Mouse (Mus musculus) Muller cell, postnatal 12 days (primary cell): ENCODE results near the gene Igfbp6.

Source experiments
- DNase-seq: peaks from one replicate; pipeline ENCODE4 v3.0.0-alpha.2; 2015; ENCODE audit errors: inconsistent ontology term

Igfbp6 gene

DNA sequence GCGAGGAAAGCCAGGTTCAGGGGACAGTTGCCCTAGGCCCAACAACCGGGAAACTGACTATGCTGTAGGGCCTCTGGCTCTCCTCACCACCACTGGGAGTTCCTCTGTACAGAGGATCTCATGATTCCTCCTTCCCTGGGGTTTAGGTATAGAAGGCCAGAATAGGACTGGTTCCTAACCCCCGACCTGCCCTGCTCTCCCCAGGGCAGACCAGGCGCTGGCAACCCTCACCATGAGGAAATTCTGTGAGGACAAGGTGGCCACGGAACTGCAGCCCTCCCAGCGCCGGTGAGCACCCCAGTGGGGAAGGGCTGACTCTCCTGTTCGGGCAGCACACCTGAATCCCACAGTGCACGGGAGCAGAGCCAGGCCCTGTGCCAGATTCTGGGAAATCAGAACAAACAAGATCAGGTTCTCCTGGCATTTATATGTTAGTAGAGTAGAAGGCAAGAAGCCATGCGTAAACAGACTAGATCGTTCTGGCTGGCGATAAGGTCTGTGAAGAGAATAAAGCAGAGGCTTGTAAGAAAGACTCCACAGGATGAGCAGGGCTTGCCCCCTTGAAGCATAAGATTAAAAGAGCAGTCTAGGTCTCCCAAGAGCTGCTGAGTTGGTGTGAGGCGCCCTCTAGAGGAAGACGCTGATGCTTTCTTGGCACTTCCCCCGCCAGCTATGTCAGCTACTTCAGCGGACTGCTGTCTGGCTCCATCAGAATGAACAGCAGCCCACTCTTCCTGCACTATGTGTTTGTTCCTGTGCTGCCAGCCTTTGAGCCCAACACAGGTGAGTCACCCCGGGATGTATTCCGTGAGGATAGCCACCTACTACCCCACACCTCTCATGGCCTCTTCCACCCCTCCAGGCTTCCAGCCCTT lies 35.3 kb upstream of the Igfbp6 start:
- peak; percentile 73 for DNase-seq

GRCm38 (mm10) chr15:102110271-102110670 lies 33.9 kb upstream of the Igfbp6 start:
- DNase-seq, result no peak

GRCm38 (mm10) chr15:102110701-102111494 lies 33.3 kb upstream of the Igfbp6 start:
- DNase-seq, result no peak

DNA sequence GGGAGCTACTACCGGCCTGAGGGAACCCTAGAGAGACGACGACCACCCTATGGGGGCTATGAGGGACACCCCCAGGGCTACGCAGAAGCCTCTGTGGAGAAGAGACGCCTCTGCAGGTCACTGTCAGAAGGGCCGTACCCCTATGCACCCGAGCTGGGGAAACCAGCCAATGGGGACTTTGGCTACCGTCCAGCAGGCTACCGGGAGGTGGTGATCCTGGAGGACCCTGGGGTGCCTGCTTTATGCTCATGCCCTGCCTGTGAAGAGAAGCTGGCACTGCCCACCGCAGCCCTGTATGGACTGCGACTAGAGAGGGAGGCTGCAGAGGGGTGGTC lies 32.7 kb upstream of the Igfbp6 start:
- no peak for DNase-seq

GRCm38 (mm10) chr15:102112181-102112580 lies 32.0 kb upstream of the Igfbp6 start:
- no peak for DNase-seq

DNA sequence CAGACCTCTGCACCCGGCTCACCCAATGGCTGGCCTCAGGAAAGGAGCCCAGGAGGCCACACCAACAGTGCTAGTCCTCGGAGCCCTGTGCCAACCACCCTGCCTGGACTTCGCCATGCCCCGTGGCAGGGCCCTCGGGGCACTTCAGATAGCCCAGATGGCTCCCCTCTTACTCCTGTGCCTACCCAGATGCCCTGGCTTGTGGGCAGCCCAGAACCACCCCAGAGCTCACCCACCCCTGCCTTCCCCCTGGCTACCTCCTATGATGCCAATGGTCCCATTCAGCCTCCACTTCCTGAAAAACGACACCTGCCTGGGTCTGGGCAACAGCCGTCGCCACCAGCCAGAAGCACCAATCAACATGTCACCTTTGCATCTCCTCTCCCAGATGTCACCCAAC lies 31.3 kb upstream of the Igfbp6 start:
- DNase-seq, result no peak

GRCm38 (mm10) chr15:102113674-102114073 lies 30.5 kb upstream of the Igfbp6 start:
- no peak for DNase-seq

GRCm38 (mm10) chr15:102114651-102115260 lies 29.4 kb upstream of the Igfbp6 start:
- no peak for DNase-seq

DNA sequence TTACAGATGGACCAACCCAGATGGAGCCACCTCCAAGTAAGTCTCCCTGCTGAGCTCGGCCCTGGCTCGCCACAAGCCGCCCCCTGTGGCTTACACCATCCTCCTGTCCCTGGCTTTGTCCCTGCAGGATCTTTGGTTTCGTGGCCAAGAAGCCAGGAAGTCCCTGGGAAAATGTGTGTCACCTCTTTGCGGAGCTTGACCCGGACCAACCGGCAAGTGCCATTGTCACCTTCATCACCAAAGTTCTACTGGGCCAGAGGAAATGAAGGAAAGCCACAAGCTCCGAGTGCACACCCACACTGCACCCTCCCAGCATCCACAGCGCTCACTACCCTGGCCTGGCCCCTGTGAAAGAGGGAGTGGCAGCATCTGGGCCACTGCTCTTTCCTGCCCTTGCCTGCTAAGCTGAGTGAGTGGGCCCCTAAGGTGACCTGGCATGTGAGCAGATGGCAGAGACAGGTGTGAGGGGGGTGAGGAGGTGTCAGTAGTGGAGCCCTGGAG lies 28.4 kb upstream of the Igfbp6 start:
- DNase-seq, result no peak

GRCm38 (mm10) chr15:102116753-102117415 lies 27.3 kb upstream of the Igfbp6 start:
- no peak for DNase-seq

GRCm38 (mm10) chr15:102117461-102118443 lies 26.4 kb upstream of the Igfbp6 start:
- no peak for DNase-seq

DNA sequence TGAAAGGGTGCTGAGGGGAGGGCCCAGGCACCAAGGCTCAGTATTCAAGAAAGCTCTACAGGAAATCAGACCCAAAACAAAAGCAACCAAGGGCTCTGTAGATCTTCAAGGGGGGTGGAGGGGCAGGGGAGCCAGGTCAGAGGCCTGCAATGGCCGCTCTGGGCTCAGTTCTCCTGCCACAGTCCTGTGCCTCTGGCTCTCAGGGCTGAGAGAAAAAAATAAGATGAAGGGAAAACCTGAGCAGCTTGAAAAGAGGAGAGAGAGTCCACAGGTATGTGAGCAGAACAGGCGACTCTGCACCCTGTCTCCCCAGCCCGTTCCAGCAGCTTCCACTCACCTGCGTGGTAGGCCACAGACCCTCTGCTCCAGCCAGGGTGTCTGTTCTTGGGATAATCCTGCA lies 25.6 kb upstream of the Igfbp6 start:
- DNase-seq, result no peak

GRCm38 (mm10) chr15:102119121-102119830 lies 24.9 kb upstream of the Igfbp6 start:
- DNase-seq, result no peak

DNA sequence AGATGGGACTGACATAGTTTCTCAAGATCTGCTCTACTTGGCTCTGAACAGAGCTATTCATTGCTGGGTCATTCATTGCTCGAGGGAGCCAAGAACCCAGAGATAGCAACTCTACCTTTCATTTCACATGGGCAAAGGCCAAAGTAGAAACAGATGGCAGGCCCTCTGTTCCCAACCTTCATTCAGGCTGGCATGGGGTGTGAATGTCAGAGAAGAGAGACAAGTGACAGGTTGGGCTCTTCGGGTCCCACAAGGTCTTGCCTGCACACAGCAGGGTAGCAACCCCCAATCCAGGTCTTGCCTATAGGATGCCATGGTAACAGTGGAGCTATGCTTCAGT lies 24.4 kb upstream of the Igfbp6 start:
- no peak for DNase-seq

- no peak for DNase-seq
Observed at GRCm38 (mm10) chr15:102120530-102120929, 23.6 kb upstream of the Igfbp6 start.

GRCm38 (mm10) chr15:102126303-102126702 lies 17.9 kb upstream of the Igfbp6 start:
- DNase-seq, result no peak

DNA sequence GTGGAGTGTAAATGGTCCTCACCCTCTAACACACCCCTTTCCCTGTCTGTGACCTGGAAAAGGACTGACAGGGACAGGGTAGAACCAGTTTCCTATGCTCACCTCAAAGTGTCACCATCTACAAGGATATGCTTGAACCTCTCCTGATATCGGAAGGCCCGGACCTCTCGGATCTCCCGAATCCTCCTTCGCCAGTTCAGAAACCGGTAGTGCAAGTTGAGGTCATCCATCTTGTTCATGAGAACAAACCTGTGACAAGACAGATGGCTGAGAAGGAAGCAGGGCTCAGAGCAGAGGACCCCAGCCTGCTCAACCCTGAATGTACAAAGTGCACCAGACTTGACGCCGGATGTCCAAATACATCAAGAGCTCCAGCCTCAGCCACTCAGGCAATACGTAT lies 10.8 kb upstream of the Igfbp6 start:
- no peak for DNase-seq

DNA sequence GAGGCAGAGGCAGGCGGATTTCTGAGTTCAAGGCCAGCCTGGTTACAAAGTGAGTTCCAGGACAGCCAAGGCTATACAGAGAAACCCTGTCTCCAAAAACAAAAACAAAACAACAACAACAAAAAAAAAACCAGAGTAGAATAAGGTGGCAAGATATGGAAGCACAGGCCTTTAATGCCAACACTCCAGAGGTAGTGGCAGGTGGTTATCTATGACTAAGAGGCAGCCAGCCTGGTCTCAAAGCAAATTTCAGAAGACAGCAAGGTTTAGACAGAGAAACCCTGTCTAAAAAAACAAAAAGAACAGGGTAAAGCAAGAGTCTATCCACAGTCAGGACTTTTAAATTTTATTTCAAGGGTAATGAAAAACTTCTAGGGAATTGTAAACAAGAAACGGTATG lies 9.5 kb upstream of the Igfbp6 start:
- no peak for DNase-seq

DNA sequence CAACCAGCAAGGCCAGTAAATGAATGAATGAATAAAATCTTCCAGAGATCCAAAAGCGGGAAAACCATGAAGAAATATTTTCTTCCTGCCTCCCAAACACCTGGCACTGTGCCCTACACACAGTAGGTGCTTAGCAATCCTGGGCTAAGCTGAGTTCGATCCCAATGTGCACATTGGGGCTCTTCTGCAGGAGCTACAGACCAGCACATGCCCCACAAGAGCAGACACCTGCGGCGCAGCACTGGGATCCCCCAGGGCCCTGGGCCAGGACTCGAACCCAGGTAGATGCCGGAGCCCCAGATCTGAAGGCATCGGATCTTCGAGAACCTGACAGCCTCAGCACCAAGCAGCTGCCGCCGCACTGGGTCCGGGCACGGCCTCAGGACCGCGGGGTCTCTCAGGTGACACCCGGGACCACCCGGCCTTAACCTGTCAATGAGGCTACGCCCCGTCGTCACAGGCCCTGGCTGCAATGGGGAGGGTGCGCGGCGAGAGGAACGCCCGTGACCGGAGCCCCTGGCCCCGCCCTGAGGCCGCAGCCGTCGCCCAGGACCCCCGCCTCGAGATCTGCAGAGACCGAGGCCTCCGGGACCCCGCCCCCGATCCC lies 8.5 kb upstream of the Igfbp6 start:
- DNase-seq, result no peak
